Mouse (Mus musculus): Measurements from ENCODE around the gene Rgs3.

DNA sequence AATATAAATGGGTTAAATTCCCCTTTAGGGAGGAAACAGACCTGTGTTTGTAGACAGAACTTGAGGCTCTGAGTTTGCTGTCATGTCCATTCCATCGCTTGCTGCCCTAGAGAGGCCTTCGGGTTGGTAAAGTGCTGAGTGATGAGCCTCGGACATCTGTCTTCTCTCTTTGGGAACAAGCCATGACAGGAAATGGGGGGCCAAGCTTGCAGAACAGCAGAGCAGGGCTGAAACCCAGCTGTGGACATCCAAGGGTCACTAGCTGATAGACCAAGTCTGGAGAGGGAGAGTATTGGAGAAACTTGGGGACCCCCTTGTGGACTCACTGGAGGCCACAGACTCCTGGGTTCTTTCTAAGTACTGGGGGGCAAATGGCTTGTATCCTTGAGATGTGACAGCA, 177.3 kb downstream of the Rgs3 start:
- TF ChIP-seq POLR2A (IDR thresholded peaks at IDR 0.05; ENCODE audit: low read depth, low read length) = no peak
- no peak for TF ChIP-seq CTCF (conservative IDR thresholded peaks at IDR 0.05; ENCODE audit: insufficient read depth, insufficient read length, low read depth, low read length)

All from kidney, adult 2 months (tissue).